Mouse (Mus musculus): ENCODE results near the gene Calm2.

GRCm38 (mm10) chr17:87445337-87445916 is 1.3 kb downstream of the Calm2 start:
- no peak for TF ChIP-seq CTCF (IDR thresholded peaks at IDR 0.05; ENCODE audit: low read depth)
- no peak for TF ChIP-seq EP300 (IDR thresholded peaks at IDR 0.05; ENCODE audit: low read depth)

Measured in liver, postnatal 0 days (tissue).